Comparison of ENCODE assay signal across 8 mouse cellular contexts in the genomic region with DNA sequence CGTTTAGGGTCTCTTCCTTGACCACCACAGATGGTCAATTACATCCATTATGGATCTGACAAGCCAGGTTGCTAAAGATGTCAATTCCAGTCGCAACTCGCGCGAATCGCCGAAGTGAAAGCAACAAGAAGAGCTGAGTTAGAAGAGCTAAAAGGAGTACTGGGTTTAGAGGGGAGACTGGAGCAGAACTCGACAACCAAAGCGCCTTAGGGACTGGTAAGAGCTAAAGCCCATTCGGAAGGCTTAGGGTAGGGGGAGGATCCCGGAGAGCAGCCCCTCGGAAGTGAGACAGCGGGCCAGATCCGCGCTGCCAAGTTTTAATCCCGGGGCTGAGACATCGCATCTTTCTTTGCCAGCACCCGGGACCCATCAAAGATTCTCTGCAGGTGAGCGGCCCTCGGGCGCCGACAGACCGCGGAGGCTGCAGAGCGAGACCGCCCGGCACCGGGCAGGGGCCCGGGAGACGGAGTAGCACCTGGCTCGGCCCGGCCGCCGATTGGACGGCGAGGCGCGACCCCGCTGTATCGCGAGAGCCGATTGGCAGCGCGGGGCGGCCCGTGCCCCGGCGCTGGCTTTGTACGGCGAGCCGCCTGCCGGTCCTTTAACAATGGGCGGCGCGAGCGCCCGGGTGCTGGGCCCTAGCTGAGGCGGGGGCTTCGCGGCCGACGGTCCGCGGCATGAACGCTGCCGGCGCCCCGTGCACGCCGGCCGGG. TPM values are rescaled to one million over a fixed set of nuclear protein-coding genes. Genes with fewer than 3 reads are reported as not detected.
A peak's percentile ranks its signal among the peaks of the same experiment; 100 is the strongest.
DNase-seq lines count a peak whose midpoint lies in the region; ATAC-seq lines count a peak whose summit lies in the region.

Gene Ccnj, plus strand, starts transcription at position 577 of the 713 bp plus-strand sequence.

- no peaks in the 10 kb centered on the region for H3K9me3 ChIP-seq in embryonic facial prominence, embryonic 11.5 days (replicated peaks; ENCODE audit: control insufficient read depth, low read length)
- H3K9me3 ChIP-seq in limb, embryonic 10.5 days (replicated peaks): no peaks in the 10 kb centered on the region
- H3K9me3 ChIP-seq in midbrain, embryonic 12.5 days: no peaks in the 10 kb centered on the region

- peak within 1 kb of the TSS; percentile 87 for H3K27ac ChIP-seq in embryonic facial prominence, embryonic 11.5 days (replicated peaks; ENCODE audit: low read depth, low read length)
- H3K27ac ChIP-seq in limb, embryonic 10.5 days: peak within 1 kb of the TSS; percentile 100
- peak within 1 kb of the TSS; percentile 96 for H3K27ac ChIP-seq in midbrain, embryonic 12.5 days (replicated peaks)

- no peaks in the 10 kb centered on the region for H3K36me3 ChIP-seq in embryonic facial prominence, embryonic 11.5 days (replicated peaks; ENCODE audit: control insufficient read depth, insufficient read depth, low read depth, low read length)
- peaks cover 16% of the 10 kb centered on the region; the same call in 1 of the 2 replicates for H3K36me3 ChIP-seq in limb, embryonic 10.5 days
- no peaks in the 10 kb centered on the region for H3K36me3 ChIP-seq in midbrain, embryonic 12.5 days

- DNase-seq in 3134 (ENCODE audit: extremely low read depth, insufficient read length, low spot score): peak; percentile 92
- peak; percentile 97 for DNase-seq in adrenal gland, postnatal 25 days
- DNase-seq in embryonic facial prominence, embryonic 11.5 days (ENCODE audit: low spot score): peak; percentile 94
- peak; percentile 100 for DNase-seq in heart, adult 11 months
- peak; percentile 94 for DNase-seq in kidney, adult 18-20 months
- DNase-seq in limb, embryonic 10.5 days (ENCODE audit: low spot score): peak; percentile 97
- peak; percentile 82 for DNase-seq in skeletal muscle tissue, adult 2 months (ENCODE audit: low read depth, low spot score)

- peak within 1 kb of the TSS; percentile 100 for H3K9ac ChIP-seq in embryonic facial prominence, embryonic 11.5 days (replicated peaks; ENCODE audit: low read length)
- H3K9ac ChIP-seq in midbrain, embryonic 12.5 days (replicated peaks): peak within 1 kb of the TSS; percentile 98

- peak within 1 kb of the TSS; percentile 76 for H3K4me2 ChIP-seq in embryonic facial prominence, embryonic 11.5 days (ENCODE audit: low read depth, low read length)
- H3K4me2 ChIP-seq in midbrain, embryonic 12.5 days (replicated peaks): peak within 1 kb of the TSS; percentile 90

- WGBS in embryonic facial prominence, embryonic 11.5 days: under 1% methylated on average over 71 of the region's 71 CpGs
- under 1% methylated on average over 71 of the region's 71 CpGs for WGBS in limb, embryonic 10.5 days
- under 1% methylated on average over 63 of the region's 71 CpGs for WGBS in midbrain, embryonic 12.5 days

- no peaks in the 10 kb centered on the region for H3K27me3 ChIP-seq in embryonic facial prominence, embryonic 11.5 days (ENCODE audit: control insufficient read depth, insufficient read depth, low read length)
- no peaks in the 10 kb centered on the region for H3K27me3 ChIP-seq in limb, embryonic 10.5 days (ENCODE audit: low read depth, poor library complexity, severe bottlenecking)
- H3K27me3 ChIP-seq in midbrain, embryonic 12.5 days: 0 out of 2 replicates have a peak, but pooled peaks cover 5% of the 10 kb centered on the region

- H3K4me1 ChIP-seq in embryonic facial prominence, embryonic 11.5 days (ENCODE audit: control insufficient read depth, insufficient read depth, low read length): no peaks in the 10 kb centered on the region
- peaks cover 25% of the 10 kb centered on the region for H3K4me1 ChIP-seq in limb, embryonic 10.5 days
- H3K4me1 ChIP-seq in midbrain, embryonic 12.5 days: peaks cover 45% of the 10 kb centered on the region

- peak; percentile 97 for ATAC-seq in embryonic facial prominence, embryonic 11.5 days (replicated peaks; ENCODE audit: insufficient number of reproducible peaks, low FRiP score, low TSS enrichment, low read depth)
- peak; percentile 99 for ATAC-seq in midbrain, embryonic 12.5 days (ENCODE audit: low FRiP score, low read depth)

- H3K4me3 ChIP-seq in embryonic facial prominence, embryonic 11.5 days (ENCODE audit: low read depth, low read length): peak within 1 kb of the TSS; percentile 95
- peak within 1 kb of the TSS; percentile 70 for H3K4me3 ChIP-seq in limb, embryonic 10.5 days
- H3K4me3 ChIP-seq in midbrain, embryonic 12.5 days: peak within 1 kb of the TSS; percentile 93

RNA-seq across cellular contexts. Expression of gene Ccnj, which starts in this region (rescaled TPM):
- 8.1 and 8.8 TPM in 2 replicates for total RNA-seq in adrenal gland, postnatal 25 days (2021)
- polyA plus RNA-seq in embryonic facial prominence, embryonic 11.5 days (2014; fragmentation: Nextera tagmentation; extraction: Ambion mirVana): 36.3 and 40.0 TPM in 2 replicates
- 35.6 and 36.9 TPM in 2 replicates for polyA plus RNA-seq in limb, embryonic 10.5 days (2016; fragmentation: Nextera tagmentation; extraction: Ambion mirVana)
- 36.6 and 39.5 TPM in 2 replicates for polyA plus RNA-seq in midbrain, embryonic 12.5 days (2016; fragmentation: Nextera tagmentation; extraction: Ambion mirVana)

Comparison
In these comparisons a context has a peak if more than half of its experiments do, and no peak if none do; other contexts are left out.
1. Peak in every context shown above with its lines: DNase-seq, ATAC-seq, H3K4me3 ChIP-seq and H3K27ac ChIP-seq.